Mouse (Mus musculus) spleen, embryonic (tissue): ENCODE measurements around the gene Cdh22.

Experiments used
- CTCF ChIA-PET: fragments of 350-600 bp; sonication (Branson Sonifier 250); formaldehyde crosslinking; loops from one replicate; lab custom pipeline; 2022; lab: Charles Lee

Gene Cdh22

DNA sequence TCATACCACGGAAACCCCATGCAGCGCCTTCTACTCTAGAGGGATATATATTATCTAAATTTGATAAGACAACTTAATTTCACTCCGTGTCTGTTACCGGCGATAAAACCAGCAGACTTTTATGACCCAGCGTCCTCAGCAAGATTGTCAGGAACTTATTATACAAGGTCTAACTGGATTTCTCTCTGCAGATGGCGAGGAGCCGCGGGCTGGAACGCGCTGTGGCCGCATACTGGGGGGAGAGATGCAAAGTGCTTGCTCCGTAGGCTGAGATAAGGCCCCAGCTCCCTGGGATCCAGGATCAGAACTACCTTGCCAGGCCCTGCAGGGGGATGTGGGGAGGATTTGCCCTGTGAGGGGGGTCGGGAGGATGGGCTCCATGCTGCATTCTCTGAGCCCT lies 145.2 kb downstream of the Cdh22 start:
- CTCF ChIA-PET, result no interaction called here

DNA sequence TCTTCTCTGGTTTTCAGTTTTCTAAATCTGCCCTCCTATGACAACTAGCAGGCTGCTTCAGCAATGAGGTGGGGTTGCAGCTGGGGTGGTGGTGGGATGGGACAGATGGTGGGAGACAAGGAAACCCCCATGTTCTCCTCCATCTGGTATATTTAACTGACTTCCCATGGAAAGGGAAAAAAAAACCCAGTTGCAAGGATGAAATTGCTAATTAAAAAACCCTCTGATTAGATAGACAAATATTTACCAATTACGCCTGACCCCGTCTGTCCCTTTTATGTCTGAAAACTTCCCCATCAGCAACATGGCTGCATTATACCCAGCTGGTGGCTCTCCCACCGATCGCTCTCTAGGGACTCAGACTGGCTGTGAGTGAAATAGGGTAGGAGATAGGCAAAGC lies 148.0 kb downstream of the Cdh22 start:
- CTCF ChIA-PET, result no interaction called here

DNA sequence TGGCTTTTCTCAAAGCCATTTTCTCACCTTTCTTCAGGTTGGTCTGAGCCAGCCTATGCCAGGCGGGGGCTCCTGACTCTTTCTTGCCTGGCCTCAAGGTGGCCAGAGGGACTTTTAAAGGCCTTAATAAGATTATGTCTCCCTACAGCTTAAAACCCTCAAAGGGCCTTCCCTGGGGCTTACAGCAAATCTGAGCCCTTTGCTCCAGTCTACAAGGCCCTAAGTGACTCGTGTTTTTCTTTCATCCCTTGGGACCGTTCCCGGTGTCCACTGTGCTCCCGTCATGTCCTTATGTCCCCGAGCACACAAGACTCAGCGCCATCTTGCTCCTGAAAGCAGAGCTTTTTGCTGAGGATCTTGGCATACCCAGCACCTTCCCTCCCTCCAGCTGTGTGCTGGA lies 153.4 kb downstream of the Cdh22 start:
- CTCF ChIA-PET, result no interaction called here

DNA sequence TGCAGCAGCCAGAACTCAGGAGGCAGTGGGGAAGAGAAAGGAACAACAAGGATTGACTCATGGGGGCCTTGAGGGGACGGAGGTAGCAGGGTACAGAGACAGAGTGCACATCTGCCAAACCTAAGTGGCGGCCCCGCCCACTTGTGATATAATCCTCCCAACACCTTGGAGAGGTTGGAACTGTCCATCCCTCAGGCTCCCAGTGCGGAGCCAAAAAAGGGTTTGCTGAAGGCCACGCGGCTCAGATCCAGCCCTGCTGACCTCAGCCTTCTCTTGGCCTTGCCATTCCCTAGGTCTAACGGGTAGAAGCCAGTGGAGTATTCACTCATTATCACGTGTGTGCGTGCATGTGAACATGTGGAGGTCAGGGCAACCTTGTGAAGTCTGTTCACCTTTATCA lies 154.0 kb downstream of the Cdh22 start:
- CTCF ChIA-PET, result no interaction called here

DNA sequence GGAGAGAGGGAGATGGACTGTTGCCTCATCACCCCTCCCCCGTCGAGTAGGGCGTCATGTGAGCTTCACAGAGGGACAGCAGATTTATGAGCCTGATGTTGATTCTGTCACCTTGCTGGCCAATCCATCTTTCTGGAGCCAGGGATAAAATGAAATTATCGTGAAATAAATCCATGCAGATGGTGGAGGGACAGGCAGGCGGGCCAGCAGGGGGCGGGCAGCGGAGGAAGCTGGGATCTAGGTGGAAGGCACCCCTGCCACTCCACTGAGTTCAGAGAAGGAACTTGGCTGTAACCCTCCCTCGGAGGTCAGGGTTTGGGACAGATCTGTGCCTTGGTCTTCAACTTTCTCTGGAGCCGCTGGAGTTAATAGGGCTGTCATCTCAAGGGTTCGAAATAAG lies 156.0 kb downstream of the Cdh22 start:
- CTCF ChIA-PET, result interaction anchor here (0.6 kb wide), 1 partner anchor 312 kb away, joined by 3 read pairs; no protein-coding TSS in a partner anchor

DNA sequence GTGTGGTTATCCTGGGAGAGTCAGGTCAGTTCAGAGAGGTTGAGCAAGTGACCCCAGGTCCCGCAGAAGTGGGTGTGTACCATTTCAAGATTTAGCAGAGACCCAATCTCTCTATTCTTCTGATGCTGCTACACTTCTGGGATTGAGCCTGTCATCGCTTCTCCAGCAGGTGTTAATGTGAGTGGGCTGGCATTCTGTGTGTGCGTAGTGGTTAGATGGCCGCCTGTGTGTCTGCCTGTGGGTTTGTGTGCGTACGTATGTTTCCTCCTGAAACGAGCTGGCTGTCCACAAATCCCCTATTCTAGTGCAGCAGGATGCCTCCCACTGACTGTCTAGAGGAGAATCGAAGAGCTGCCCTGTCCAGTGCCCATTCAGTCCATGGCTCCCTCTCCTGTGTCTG lies 156.6 kb downstream of the Cdh22 start:
- CTCF ChIA-PET, result interaction anchor here (0.6 kb wide), 1 partner anchor 313 kb away, joined by 3 read pairs; no protein-coding TSS in a partner anchor

DNA sequence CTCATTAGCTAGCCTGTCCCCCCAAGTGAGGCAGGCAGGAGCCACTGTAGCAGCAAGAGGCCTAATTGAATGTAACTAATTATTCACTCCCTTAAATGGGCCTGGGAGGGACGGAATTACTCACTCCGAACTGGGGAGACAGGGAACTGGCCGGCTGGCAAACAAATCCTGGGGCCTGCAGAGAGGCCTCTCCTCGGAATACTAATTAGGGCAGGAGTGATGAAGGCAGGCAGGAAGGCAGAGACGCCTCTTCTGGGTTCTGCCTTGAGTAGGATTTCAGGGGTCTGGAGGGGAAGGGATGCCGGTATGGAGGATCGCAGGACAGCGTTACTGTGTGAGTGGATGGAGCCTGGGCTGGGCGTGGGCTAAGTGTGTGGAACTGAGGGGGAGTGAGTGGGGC lies 157.6 kb downstream of the Cdh22 start:
- CTCF ChIA-PET, result no interaction called here

DNA sequence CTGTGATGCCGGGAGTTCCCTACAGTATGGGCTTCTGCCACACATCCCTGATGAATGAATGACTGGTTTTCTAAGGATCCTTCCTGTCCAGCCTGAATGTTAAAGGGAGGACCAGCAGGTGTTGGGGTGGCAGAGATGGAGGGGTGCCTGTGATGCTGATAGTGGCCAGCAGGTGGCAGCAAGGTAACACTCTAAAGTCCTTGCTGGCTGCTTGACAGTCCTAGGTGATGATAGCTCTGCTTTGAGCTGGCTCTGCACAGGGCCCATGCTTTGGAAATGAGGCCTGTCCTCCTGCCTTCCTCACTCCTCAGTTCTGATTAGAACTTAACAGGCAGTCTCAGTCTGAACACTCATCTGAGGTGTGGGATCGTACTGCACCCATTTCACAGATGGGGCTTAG lies 159.7 kb downstream of the Cdh22 start:
- CTCF ChIA-PET, result interaction anchor here (0.8 to 1.2 kb wide), 3 partner anchors 38 to 262 kb away, joined by 3 to 6 read pairs (median 5); no protein-coding TSS in a partner anchor

DNA sequence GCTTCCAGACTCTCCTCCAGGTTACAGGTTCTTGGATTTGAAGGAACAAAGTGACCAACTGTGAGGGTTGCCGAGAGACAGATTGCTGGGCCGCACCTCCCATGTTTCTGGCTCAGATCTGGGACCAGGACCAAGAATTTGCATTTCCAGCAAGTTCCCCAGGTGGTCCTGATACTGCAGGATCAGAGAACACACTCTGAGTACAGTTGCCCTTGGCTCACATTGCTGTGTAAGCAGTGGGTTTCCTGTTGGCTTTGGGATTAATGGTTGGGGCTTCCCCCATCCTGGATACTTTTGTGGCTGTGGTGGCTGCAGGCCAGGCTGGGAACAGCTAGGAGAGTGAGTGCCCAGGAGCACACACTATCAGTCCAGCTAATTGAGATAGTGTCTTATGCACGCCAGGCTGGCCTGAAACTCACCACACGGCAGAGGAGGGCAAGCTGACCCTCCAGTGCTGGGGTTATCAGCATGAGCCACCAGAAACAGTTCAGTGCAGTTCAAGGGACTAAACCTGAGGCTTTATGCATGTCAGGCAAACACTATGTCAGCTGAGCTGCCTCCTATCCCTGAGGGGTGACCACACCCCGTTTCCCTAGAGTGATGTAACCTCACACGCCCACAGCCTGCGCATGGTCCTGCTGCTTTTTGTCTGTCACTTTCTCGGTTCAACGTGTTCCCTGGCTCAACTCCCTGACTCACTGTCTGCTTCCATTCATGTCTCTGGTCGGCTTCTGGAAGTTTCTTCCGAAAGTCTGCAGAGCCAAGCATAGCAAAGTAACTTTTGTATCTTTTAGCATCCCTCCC lies 160.4 kb downstream of the Cdh22 start:
- CTCF ChIA-PET, result interaction anchor here (0.6 to 1.2 kb wide), 4 partner anchors 39 to 194 kb away, joined by 3 to 6 read pairs (median 4); no protein-coding TSS in a partner anchor

DNA sequence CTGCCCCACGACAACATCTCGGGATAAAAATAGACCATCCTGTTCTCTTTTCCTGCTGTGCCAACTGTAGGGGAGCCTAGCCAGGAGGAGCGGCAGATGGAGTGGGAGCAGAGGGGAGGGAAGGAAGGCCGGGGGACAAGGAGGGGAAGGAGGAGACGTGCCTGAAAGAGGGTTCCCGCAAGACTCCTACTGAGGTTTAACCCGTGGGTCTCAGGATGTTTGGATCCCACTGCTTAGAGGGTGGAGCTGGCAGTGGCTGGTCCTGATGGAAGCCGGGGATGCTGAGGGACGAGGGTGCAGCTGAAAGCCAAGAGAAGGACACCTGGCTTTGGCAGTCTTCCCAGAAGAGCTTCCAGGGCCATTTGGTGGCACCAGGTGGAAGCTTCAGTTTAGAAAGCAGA lies 161.3 kb downstream of the Cdh22 start:
- CTCF ChIA-PET, result interaction anchor here (0.7 kb wide), 1 partner anchor 288 kb away, joined by 4 read pairs; no protein-coding TSS in a partner anchor

DNA sequence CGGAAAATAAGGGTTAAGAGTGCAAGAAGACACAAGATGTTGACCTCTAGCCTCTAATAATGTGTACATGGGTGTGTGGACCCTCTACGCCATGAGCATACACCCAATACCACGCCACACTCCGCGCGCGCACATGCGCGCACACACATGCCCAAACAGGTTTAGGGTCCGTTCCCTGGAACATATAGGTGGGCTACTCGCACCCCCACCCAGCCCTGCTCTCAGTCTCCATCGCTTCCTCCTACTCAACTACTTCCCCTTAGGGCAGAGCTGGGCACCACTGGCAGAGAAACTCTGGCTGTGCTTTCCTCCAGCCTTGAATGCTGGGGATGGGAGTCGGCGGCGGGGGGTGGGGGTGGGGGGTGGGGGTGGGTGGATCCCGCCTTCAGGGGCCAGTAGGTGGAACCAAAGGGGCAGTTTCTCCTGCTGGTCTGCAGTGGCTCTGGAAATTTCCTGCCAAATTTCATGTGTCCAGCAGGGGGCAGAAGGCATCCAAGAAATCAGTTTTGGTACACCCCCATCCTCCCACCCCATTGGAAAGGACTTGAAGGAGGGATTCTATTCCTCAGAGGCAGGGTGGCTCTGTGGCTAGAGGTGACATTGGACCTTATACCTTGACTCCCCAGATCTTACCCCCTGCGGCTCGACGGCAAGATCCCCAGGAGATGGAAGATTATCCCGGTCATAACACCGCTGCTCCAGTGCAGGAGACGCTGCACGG lies 164.4 kb downstream of the Cdh22 start:
- CTCF ChIA-PET, result interaction anchor here (0.6 to 1.1 kb wide), 2 partner anchors 42 to 137 kb away, joined by 3 read pairs; no protein-coding TSS in a partner anchor

DNA sequence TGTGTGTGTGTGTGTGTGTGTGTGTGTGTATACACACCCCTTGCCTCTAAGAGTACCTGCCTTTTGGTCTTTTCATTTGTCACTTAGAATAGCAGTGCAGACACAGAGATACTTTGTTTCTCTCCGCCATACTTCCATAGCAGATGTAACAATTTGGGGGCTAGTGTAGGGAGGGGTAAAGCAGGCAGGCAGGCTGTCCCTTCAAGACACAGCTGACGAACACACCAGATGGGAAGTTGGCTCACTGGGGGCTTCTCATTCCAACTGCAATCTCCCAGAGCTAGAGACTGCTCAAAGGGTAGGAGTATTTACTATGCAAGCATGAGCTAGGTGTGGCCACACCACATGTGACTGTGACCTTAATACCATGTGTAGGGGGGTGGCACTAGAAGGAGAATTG lies 165.8 kb downstream of the Cdh22 start:
- CTCF ChIA-PET, result interaction anchor here (1.1 kb wide), 1 partner anchor 43 kb away, joined by 3 read pairs; no protein-coding TSS in a partner anchor

DNA sequence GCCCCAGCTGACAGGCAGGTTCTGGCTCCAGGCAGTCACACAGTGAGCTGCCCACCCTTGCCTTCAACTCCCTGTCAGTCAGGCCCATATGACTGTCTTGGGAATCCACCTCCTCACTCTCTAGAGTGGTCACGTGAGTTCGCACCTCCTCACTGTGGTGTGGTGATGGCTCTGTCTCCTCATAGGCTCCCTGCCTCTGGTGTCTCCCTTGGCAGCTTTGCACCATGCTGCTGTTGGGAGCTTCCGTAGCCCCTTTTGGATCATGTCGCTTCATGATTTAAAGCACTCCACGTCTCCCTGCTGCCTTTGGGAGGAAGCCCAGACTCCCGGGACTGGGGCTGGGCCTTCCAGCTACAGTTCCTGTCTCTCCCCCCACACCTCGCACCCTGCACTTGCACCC lies 170.2 kb downstream of the Cdh22 start:
- CTCF ChIA-PET, result no interaction called here

DNA sequence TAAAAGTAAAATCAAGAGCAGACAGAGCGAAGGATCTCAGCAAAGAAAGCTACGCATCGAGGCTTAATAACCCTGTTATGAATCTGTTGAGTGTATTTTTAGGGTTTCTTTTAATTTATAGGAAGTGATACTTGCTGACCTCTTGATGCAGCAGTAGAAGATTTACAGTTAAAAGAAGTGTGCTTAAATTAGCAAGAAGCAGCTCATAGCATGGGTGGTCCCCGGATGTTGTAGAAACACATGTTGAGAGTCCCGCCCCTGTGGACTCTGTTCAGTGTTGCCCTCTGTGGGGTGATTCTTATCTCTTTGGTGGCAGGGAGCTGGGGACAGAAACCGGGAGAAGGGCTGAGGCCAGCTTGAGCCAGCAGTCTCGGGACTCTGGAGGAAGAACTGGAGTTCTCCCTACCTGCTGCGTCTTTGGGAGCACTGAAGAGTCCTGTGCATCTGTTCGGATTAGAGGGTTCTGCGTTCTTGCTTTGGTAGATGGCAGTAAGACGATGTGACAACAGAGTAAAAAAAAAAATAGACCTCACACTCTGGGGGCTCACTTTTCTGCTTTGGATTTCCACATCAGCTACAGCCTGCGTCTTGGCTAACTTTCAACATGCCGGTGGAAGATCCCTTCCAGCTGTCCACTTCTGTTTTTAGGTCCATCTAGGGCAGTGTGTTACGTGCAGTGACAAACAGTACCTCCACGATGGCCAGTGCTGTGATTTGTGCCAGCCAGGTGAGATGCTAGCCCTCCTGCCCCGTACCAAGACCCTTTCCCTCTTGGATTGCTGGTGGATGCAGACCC lies 172.8 kb downstream of the Cdh22 start:
- CTCF ChIA-PET, result interaction anchor here (0.7 kb wide), 1 partner anchor 27 kb away, joined by 6 read pairs; no protein-coding TSS in a partner anchor
